Mouse (Mus musculus): ENCODE measurements around the gene Cox6b2.

Cox6b2 gene

GRCm38 (mm10) chr7:4705098-4705497 is 47.8 kb downstream of the Cox6b2 start:
- peak; percentile 13 for DNase-seq

GRCm38 (mm10) chr7:4703195-4703594 is 49.7 kb downstream of the Cox6b2 start:
- DNase-seq, result no peak

GRCm38 (mm10) chr7:4702334-4702733 is 50.6 kb downstream of the Cox6b2 start:
- no peak for DNase-seq

All from thymus, postnatal 25 days (tissue).